Mouse (Mus musculus) stomach, postnatal 0 days (tissue): ENCODE measurements around the gene Mast1.

Experiments
- CTCF ChIP-seq: IDR thresholded peaks from 2 replicates; pipeline ENCODE4 v1.5.1; 2016; ENCODE audit warnings: antibody characterized with exemption, low read depth, mild to moderate bottlenecking, moderate library complexity
- EP300 ChIP-seq: optimal IDR thresholded peaks from 2 replicates; pipeline ENCODE3; 2016; ENCODE audit warnings: antibody characterized with exemption

- TF ChIP-seq CTCF = peak; percentile 80
- no peak for TF ChIP-seq EP300
Observed at GRCm38 (mm10) chr8:84928456-84929306, 8.5 kb downstream of the Mast1 start.
